Mouse (Mus musculus): Measurements from ENCODE around the gene Gna14.

Gna14 gene

DNA sequence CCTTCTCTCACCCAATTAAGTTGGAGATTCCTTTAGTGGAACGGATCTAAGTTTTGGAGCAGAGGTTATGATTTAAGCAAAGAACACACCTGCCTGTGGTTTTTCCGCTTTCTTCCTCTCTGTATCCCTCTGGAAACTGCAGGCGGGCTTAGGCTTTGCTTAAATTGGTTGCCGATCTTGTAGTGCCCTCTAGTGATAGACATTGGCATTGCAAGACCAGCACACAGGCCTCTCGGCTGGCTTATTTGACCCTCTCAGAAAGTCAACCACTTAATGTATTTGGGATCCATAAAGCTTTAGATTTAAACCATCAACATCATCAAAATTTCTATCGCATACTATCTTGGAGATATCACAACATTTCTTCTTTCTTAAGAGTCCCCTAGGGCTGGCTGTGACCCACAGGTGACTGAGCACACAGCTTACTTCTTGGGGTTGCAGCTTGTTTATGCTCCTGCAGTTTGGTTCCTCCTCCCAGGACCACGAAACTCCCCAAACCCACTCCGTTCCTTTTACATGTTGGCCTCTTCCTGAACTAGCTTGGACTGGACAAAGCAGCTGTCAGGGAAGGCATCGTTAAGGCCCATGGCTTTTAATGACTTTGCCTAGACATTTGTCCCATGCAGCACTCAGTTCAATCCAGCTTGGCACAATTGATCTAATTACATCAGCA, 163.9 kb downstream of the Gna14 start:
- DNase-seq = peak; percentile 57

DNA sequence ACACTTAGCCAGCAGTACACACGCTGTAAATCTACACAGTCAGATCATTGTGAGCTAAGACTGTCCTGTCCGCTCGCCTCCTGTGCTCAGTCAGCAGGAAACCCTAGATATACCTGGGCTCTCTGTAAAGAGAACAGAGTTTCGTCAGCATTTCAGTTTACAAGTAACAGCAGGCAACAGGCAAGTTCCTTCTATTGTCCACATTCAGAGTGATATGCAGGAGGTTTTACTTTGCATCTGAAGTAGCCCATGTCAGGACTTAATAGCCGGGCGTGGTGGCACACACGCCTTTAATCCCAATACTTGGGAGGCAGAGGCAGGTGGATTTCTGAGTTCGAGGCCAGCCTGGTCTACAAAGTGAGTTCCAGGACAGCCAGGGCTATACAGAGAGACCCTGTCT, 166.5 kb downstream of the Gna14 start:
- no peak for DNase-seq

DNA sequence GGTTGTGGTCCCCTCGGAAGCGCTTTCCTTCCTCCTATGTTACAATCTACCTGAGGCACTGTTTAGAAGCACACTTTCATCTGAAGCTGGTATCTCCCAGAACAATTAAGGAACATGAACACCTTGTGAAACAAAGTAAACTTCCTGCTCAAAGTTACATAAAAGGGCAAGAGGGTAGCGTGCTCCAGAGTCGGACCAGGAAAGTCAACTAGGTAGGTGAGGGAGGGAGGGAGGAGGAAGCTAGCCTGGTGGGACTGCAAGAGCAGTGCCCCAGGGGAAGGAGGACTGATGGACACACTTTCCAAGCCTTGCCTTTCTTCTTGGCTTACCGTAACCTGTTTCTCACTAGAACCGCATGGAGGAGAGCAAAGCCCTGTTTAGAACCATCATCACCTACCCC, 172.1 kb downstream of the Gna14 start:
- DNase-seq = no peak

DNA sequence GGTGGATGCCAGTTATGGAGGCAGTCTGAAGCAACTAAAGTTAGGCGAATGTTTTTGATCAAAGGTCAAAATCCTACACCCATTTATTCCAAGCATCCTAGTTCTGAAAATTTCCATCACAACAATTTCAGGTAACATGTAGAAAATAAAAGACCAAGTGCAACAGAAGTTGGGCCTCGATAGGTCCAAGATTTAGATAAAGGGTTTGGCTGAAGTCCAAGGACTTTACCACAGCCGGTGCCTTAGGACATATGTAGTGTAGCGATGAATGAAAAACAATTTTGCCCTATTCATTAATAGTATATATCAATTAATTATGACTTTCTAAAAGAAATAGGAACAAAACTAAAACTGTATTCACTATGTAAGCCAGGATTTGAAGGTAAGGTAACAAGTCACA, 187.6 kb downstream of the Gna14 start:
- DNase-seq = no peak

DNA sequence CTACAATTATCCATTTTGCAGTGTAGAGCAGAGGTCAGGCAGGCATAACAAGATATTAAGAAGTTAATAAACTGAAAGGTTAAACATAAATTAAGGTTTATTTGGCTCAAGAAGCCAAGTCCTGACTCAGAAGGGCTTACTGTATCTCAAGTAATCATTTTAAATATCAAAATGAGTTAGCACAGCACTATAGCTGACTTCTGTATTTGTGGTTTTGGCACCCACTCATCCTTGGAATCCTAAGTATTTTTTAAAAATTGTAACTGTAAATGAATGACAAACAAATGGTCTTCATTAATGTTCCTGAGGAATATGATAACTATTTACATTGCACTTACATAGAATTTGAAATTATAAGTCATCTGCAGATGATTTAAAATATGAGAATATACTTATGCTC, 189.4 kb downstream of the Gna14 start:
- no peak for DNase-seq

DNA sequence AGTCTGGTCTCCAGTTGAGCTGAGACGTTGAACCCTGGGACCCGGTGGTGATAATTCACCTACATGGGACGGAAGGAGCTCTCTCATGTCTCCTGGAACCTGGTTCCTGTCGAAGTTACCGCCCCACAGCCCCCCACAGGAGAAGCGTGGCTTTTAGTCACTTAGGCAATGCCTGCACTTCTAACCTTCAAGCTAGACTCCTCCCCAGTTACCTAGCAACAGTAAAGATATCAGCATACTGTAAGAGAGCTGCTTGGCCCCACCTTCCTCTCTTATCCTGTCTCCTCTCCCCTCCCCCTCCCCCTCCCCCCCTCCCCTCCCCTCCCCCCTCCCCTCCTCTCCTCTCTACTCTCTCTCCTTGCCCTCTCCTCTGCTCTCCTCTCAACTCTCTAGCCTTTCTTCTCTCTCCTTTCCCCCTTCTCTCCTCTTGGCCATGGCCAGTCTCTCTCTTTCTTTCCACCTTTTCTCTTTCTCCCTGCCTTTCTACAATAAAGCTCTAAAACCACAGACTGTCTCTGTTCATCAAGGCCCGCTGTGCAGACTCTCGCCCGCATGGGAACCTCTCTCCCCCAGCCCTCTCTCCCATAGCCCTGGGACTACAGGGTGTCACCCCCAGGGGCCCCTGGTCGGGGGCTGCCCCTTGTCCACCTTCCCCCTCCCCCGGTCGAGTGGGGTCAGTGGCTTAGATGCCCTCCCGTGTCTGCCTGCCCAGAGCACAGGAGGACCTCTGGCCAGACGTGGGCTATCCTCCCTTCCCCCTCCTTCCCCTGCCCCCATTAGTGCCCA, 190.2 kb downstream of the Gna14 start:
- DNase-seq = no peak
